Mouse (Mus musculus) heart, postnatal 25 days (tissue): ENCODE data around the gene Ubqln4. TPM values are rescaled to one million over a fixed set of nuclear protein-coding genes. Genes with fewer than 3 reads are reported as not detected.

Source experiments
- DNase-seq: peaks from one replicate; pipeline ENCODE4 v3.0.0; 2022; ENCODE audit warnings: low spot score
- intact Hi-C: fragments of 180-260 bp; cut with DNase I; formaldehyde crosslinking; loops from one replicate; pipeline ENCODE4 v1.15.1; 2025
- microRNA-seq: library from miRNA; unstranded; fragments of <30 nt; microRNA quantifications from one replicate; pipeline ENCODE4 v1.2.0, GENCODE M21; 2022
- total RNA-seq, 2 experiments: library from RNA; stranded (reverse); gene quantifications; 2 replicates each; pipeline ENCODE4 v1.2.3; 2021

Gene Ubqln4
- total RNA-seq, 2 experiments from 2014 or later: 67.4 to 71.2 TPM

DNA sequence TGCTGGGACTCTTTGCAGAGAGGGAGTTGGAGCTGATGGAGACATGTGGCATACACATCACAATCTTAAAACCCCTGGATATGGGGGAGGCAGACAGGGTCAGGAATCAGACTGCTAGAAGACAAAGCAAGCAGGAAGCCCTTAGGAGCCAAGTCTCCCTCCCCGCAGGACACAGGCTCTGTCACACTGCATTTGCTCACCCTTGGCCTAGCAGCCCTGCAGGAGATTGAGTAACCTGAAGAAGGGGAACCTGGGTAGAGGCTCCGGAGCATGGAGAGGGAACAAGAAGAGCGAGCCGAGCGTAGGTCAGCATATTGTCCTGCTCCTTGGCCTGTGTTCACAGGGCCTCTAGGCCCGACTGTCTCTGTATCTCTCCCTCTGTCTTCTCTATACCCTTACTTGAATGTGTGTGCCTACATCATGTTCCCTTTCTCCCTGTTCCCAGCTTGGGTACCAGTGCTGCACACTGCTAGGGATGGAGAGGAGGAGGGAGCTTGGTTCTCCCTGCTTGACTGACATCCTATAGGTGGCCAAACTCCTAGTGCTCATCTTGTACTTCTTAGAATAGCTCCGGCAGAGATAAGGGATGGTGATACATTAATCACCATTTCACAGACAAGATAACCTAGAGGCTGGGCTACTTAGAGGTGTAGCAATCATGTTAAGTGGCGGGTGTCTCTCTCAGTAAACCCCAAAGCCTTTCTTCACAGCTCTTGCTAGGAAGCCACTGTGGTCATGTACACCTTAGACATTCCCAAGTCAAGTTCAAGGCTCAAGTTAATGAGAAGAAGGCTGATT, 64.7 kb downstream of the Ubqln4 start:
- intact Hi-C loops: no loop called here

More for the DNA sequence above, 64.7 kb downstream of the Ubqln4 start:
- DNase-seq: no peak

Small RNA genes within 50 kb of the gene (microRNA-seq; reads per million reads assigned to microRNA genes)
- not detected for gene Mir1905

Other genes with a start within 250 kb of the Ubqln4 start
- gene Glmp, start 228.7 kb upstream of the Ubqln4 start, total RNA-seq: 10 to 100 TPM; 71.9 to 79.7 TPM
- gene Tmem79, start 217.6 kb upstream of the Ubqln4 start, total RNA-seq: 1 to 10 TPM; 1.8 to 2.2 TPM
- 10 to 100 TPM; 42.9 to 45.5 TPM for gene Smg5, start 217.5 kb upstream of the Ubqln4 start, total RNA-seq
- under 1 TPM; 0.39 to 0.42 TPM for gene Paqr6, start 189.2 kb upstream of the Ubqln4 start, total RNA-seq
- not detected for gene Bglap3, start 181.0 kb upstream of the Ubqln4 start, total RNA-seq
- gene Bglap2, start 175.1 kb upstream of the Ubqln4 start, total RNA-seq: not detected
- gene Bglap, start 169.3 kb upstream of the Ubqln4 start, total RNA-seq: not detected
- gene Pmf1, start 143.4 kb upstream of the Ubqln4 start, total RNA-seq: 10 to 100 TPM; 19.1 to 20.5 TPM
- 10 to 100 TPM; 11.2 to 13.2 TPM for gene Slc25a44, start 128.6 kb upstream of the Ubqln4 start, total RNA-seq
- 1 to 10 TPM; 1.9 to 3.7 TPM for gene Sema4a, start 92.6 kb upstream of the Ubqln4 start, total RNA-seq
- gene Lmna, start 43.8 kb upstream of the Ubqln4 start, total RNA-seq: 100 to 1,000 TPM; 121 to 132 TPM
- gene Mex3a, start 21.4 kb upstream of the Ubqln4 start, total RNA-seq: under 1 TPM; 0.39 to 0.61 TPM
- not detected for gene Rab25, start 5.5 kb upstream of the Ubqln4 start, total RNA-seq
- 10 to 100 TPM; 84.2 to 92.5 TPM for gene Lamtor2, start 684 bp upstream of the Ubqln4 start, total RNA-seq
- gene Ssr2, start 22.1 kb downstream of the Ubqln4 start, total RNA-seq: 10 to 100 TPM; 80.7 to 93.3 TPM
- gene Arhgef2, start 52.2 kb downstream of the Ubqln4 start, total RNA-seq: 10 to 100 TPM; 42.6 to 51.8 TPM
- not detected for gene Rxfp4, start 99.4 kb downstream of the Ubqln4 start, total RNA-seq
- gene Khdc4, start 132.0 kb downstream of the Ubqln4 start, total RNA-seq: 10 to 100 TPM; 27.1 to 28.8 TPM
- gene Rit1, start 163.1 kb downstream of the Ubqln4 start, total RNA-seq: 10 to 100 TPM; 71.7 to 76.2 TPM
- 1 to 10 TPM; 3.8 to 7.3 TPM for gene Syt11, start 221.4 kb downstream of the Ubqln4 start, total RNA-seq